Mouse (Mus musculus) kidney, embryonic 14.5 days (tissue): ENCODE results near the gene Gm43064. TPM values are rescaled to one million over a fixed set of nuclear protein-coding genes. Genes with fewer than 3 reads are reported as not detected.
"Not testable (repeated sequence)": the region's sequence is repeated elsewhere in the genome, so short reads cannot be mapped to it uniquely, and the experiment has no call there.

Experiments used
- ATAC-seq: fragments of 200-750 bp; cut with Nextera tagmentation; 2 replicates; pipeline ENCODE4 v1.8.0; 2017; ENCODE audit warnings: moderate number of reproducible peaks, mild to moderate bottlenecking, moderate TSS enrichment, moderate library complexity; ENCODE audit not compliant: low FRiP score, low TSS enrichment
- H3K27ac ChIP-seq: fragments of 300-500 bp; sonication (generic); 2 replicates; pipeline ENCODE4 v1.5.1; 2014; ENCODE audit warnings: low read depth, mild to moderate bottlenecking, low read length, moderate library complexity, mixed read lengths
- H3K27me3 ChIP-seq: fragments of 300-500 bp; sonication (generic); 2 replicates; pipeline ENCODE4 v1.6.1; 2014; ENCODE audit warnings: mild to moderate bottlenecking, low read length; ENCODE audit not compliant: control insufficient read depth, insufficient read depth
- H3K36me3 ChIP-seq: fragments of 300-500 bp; sonication (generic); 2 replicates; pipeline ENCODE4 v1.6.1; 2014; ENCODE audit warnings: low read length, mixed read lengths; ENCODE audit not compliant: control insufficient read depth, insufficient read depth
- H3K4me1 ChIP-seq: fragments of 300-500 bp; sonication (generic); 2 replicates; pipeline ENCODE4 v1.6.1; 2014; ENCODE audit warnings: low read length, mixed read lengths; ENCODE audit not compliant: control insufficient read depth, insufficient read depth
- H3K4me2 ChIP-seq: fragments of 300-500 bp; sonication (generic); replicated peaks from 2 replicates; pipeline ENCODE4 v1.6.1; 2014; ENCODE audit warnings: low read depth, mild to moderate bottlenecking, low read length
- H3K4me3 ChIP-seq: fragments of 300-500 bp; sonication (generic); 2 replicates; pipeline ENCODE4 v1.5.1; 2014; ENCODE audit warnings: mild to moderate bottlenecking, low read length
- H3K9ac ChIP-seq: fragments of 300-500 bp; sonication (generic); 2 replicates; pipeline ENCODE4 v1.6.1; 2014; ENCODE audit warnings: low read depth, mild to moderate bottlenecking, low read length, moderate library complexity
- H3K9me3 ChIP-seq: fragments of 300-500 bp; sonication (generic); 2 replicates; pipeline ENCODE4 v1.6.1; 2016; ENCODE audit warnings: low read length; ENCODE audit not compliant: control insufficient read depth
- WGBS: fragments of 180-500 bp; shearing (Covaris S2); extraction: QIAGEN DNeasy Blood & Tissue Kit; methylation state at CpG from one replicate; pipeline ENCODE4 v1.1.7; 2014; 5-methylcytosine and 5-hydroxymethylcytosine counted together
- polyA plus RNA-seq: library from polyadenylated mRNA; unstranded; fragments of >200 nt; fragmentation: Nextera tagmentation; extraction: Ambion mirVana; gene quantifications from 2 replicates; pipeline ENCODE4 v1.2.1, GENCODE M21; 2014

The Gm43064 gene
- polyA plus RNA-seq, 1 experiment from 2014 or later = 0.12 TPM

- H3K4me2 ChIP-seq = peak overlapping the region; percentile 73
- ATAC-seq = peak; percentile 53; the same call in 1 of the 2 replicates
- peaks cover 22% of the 10 kb centered on the region for H3K36me3 ChIP-seq
- H3K4me1 ChIP-seq = peaks cover 12% of the 10 kb centered on the region; the same call in 1 of the 2 replicates
- peak overlapping the region; percentile 81 for H3K4me3 ChIP-seq
- H3K9me3 ChIP-seq = no peaks in the 10 kb centered on the region
- WGBS = 4% methylated on average over 14 of the region's 14 CpGs
- H3K27ac ChIP-seq = peak overlapping the region; percentile 90
- H3K9ac ChIP-seq = peak overlapping the region; percentile 87
- H3K27me3 ChIP-seq = no peaks in the 10 kb centered on the region
Observed at GRCm38 (mm10) chr3:103809799-103810150, 402 bp downstream of the Gm43064 start.

DNA sequence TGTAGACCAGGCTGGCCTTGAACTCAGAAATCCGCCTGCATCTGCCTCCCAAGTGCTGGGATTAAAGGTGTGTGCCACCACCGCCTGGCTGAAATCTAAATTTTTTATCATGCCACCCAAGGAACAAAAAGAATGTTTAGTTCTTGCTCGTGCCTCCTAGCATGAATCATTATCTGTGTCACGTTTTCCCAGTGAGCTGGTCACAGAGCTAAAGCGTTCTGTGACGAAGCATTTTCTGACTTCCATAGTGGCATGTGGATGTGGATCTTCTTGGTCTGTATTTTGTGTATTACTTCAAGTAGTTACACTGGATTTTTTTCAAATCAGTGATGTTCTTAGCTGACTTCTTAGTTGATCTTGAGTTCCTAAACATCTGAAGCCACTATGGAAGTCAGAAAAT is 1.6 kb downstream of the Gm43064 start:
- peaks cover 12% of the 10 kb centered on the region; the same call in 1 of the 2 replicates for H3K4me1 ChIP-seq
- no peak overlapping the region for H3K4me2 ChIP-seq
- no peak overlapping the region for H3K4me3 ChIP-seq
- H3K27ac ChIP-seq = no peak overlapping the region
- no peaks in the 10 kb centered on the region for H3K27me3 ChIP-seq
- no peak for ATAC-seq
- H3K9ac ChIP-seq = no peak overlapping the region
- peaks cover 22% of the 10 kb centered on the region for H3K36me3 ChIP-seq
- 91% methylated on average over 6 of the region's 6 CpGs for WGBS
- no peaks in the 10 kb centered on the region for H3K9me3 ChIP-seq

- Histone ChIP-seq H3K9me3 (no peaks in the 10 kb centered on the region), H3K9ac (no peak overlapping the region), H3K27ac (no peak overlapping the region), H3K4me2 (no peak overlapping the region), H3K4me1 (no peaks in the 10 kb centered on the region), H3K27me3 (no peaks in the 10 kb centered on the region), H3K36me3 (peaks cover 6% of the 10 kb centered on the region; the same call in 1 of the 2 replicates), H3K4me3 (no peak overlapping the region)
- no peak for ATAC-seq
Observed at GRCm38 (mm10) chr3:103827548-103827947, 18.2 kb downstream of the Gm43064 start.

DNA sequence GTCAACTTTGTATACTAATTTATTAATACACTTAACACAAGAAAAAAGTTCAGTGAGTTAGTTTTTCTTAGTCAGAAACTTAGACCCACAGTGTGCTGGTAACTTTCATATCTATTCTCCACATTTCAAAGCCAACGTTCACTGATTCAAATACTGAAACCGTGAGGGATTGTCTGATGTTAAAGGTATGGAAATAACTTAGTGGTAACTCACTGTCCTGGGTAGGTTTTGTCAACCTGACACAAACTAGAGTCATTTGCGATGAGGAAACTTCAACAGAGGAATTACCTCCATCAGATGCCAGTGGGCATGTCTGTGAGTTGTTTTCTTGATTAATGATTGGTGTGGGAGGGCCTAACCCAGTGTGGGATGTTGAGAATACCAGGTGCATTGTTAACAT is 19.7 kb downstream of the Gm43064 start:
- no peak for ATAC-seq
- no peak overlapping the region for H3K4me3 ChIP-seq
- H3K36me3 ChIP-seq = no peaks in the 10 kb centered on the region
- no peaks in the 10 kb centered on the region for H3K27me3 ChIP-seq
- H3K27ac ChIP-seq = no peak overlapping the region
- no peaks in the 10 kb centered on the region for H3K9me3 ChIP-seq
- H3K9ac ChIP-seq = no peak overlapping the region
- H3K4me1 ChIP-seq = no peaks in the 10 kb centered on the region
- 88% methylated on average over 3 of the region's 3 CpGs for WGBS
- H3K4me2 ChIP-seq = no peak overlapping the region

GRCm38 (mm10) chr3:103830681-103831080 is 21.3 kb downstream of the Gm43064 start:
- not testable (repeated sequence) for H3K27ac ChIP-seq, H3K36me3 ChIP-seq, H3K9me3 ChIP-seq, H3K4me1 ChIP-seq, H3K4me3 ChIP-seq, H3K27me3 ChIP-seq, H3K4me2 ChIP-seq, H3K9ac ChIP-seq, ATAC-seq
- 68% methylated on average over 1 of the region's 1 CpGs for WGBS

- no peaks in the 10 kb centered on the region for H3K36me3 ChIP-seq
- 84% methylated on average over 7 of the region's 7 CpGs for WGBS
- no peak overlapping the region for H3K9ac ChIP-seq
- no peak overlapping the region for H3K4me3 ChIP-seq
- no peak overlapping the region for H3K27ac ChIP-seq
- no peaks in the 10 kb centered on the region for H3K27me3 ChIP-seq
- H3K9me3 ChIP-seq = no peaks in the 10 kb centered on the region
- no peaks in the 10 kb centered on the region for H3K4me1 ChIP-seq
- H3K4me2 ChIP-seq = no peak overlapping the region
- ATAC-seq = no peak
Observed at GRCm38 (mm10) chr3:103831146-103831545, 21.8 kb downstream of the Gm43064 start.

GRCm38 (mm10) chr3:103832426-103832825 is 23.1 kb downstream of the Gm43064 start, which contains the start of gene Bcl2l15:
Gene Bcl2l15, plus strand, starts transcription at chr3:103832601.
- no peak for ATAC-seq
- H3K4me1 ChIP-seq = no peaks in the 10 kb centered on the region
- H3K27me3 ChIP-seq = no peaks in the 10 kb centered on the region
- no peak within 1 kb of the TSS for H3K9ac ChIP-seq
- H3K4me2 ChIP-seq = no peak within 1 kb of the TSS
- H3K9me3 ChIP-seq = no peaks in the 10 kb centered on the region
- no peak within 1 kb of the TSS for H3K27ac ChIP-seq
- H3K4me3 ChIP-seq = no peak within 1 kb of the TSS
- no peaks in the 10 kb centered on the region for H3K36me3 ChIP-seq

- no peaks in the 10 kb centered on the region for H3K36me3 ChIP-seq
- no peaks in the 10 kb centered on the region for H3K4me1 ChIP-seq
- H3K9ac ChIP-seq = no peak overlapping the region
- no peaks in the 10 kb centered on the region for H3K27me3 ChIP-seq
- ATAC-seq = no peak
- WGBS = 86% methylated on average over 2 of the region's 2 CpGs
- H3K9me3 ChIP-seq = no peaks in the 10 kb centered on the region
- H3K27ac ChIP-seq = no peak overlapping the region
- no peak overlapping the region for H3K4me2 ChIP-seq
- no peak overlapping the region for H3K4me3 ChIP-seq
Observed at GRCm38 (mm10) chr3:103834001-103834400, 24.6 kb downstream of the Gm43064 start.

GRCm38 (mm10) chr3:103835272-103835950 is 26.0 kb downstream of the Gm43064 start:
- Histone ChIP-seq H3K27ac (no peak overlapping the region), H3K4me2 (no peak overlapping the region), H3K9ac (no peak overlapping the region), H3K27me3 (no peaks in the 10 kb centered on the region), H3K9me3 (no peaks in the 10 kb centered on the region), H3K4me1 (no peaks in the 10 kb centered on the region), H3K36me3 (no peaks in the 10 kb centered on the region), H3K4me3 (no peak overlapping the region)
- ATAC-seq = no peak
- WGBS = 81% methylated on average over 6 of the region's 6 CpGs
